11 mouse cellular contexts compared by ENCODE assay signal in the genomic region with DNA sequence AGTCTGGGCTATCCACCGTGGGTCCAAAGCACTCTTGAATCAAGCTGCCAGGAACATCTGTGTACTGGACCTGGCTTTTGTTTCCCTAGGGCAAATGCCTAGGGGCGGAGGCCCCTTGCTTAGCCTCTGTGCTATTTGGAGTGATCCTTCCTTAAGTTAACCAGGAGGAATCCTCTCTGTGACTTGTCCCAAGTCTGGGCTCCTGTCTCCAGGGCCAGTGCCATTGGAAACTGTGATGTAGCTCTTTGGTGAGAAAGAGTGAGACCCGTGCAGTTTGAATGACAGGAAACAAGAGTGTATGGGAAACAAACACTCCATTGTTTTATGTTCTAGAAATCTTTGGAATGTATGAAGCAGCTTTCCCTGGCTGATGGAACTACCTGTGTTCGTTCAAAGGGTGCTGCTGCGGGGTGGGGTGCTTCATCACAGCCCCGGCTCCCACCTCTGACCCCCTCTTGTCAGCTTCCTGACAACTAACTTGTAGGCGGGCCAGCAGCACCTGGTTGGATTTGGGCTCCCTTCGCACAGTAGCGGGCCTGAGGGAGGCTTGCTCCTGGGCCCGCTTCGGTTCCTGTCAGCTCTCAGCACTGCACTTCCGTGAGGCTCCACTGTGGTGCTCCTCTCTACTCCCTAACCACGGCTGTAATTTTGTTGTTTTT. TPM values are rescaled to one million over a fixed set of nuclear protein-coding genes. Genes with fewer than 3 reads are reported as not detected.
DNase-seq lines count a peak whose midpoint lies in the region; ATAC-seq lines count a peak whose summit lies in the region.
"Had no signal": no experiment of that assay in that cellular context is flagged by ENCODE, and none has a peak within 500 bp of the region (broad histone marks: within the 10 kb centered on the region; RNA-seq: fewer than 3 reads in every experiment).

No protein-coding gene starts in this region.

- no peak for ATAC-seq in liver, embryonic 11.5 days (replicated peaks; ENCODE audit: low FRiP score)
- no peak for ATAC-seq in liver, embryonic 13.5 days (ENCODE audit: low read depth)

- H3K27me3 ChIP-seq in liver, embryonic 11.5 days (replicated peaks; ENCODE audit: control insufficient read depth, insufficient read depth, low read length), result no peaks in the 10 kb centered on the region
- no peaks in the 10 kb centered on the region for H3K27me3 ChIP-seq in liver, embryonic 13.5 days

- peaks cover 17% of the 10 kb centered on the region for H3K36me3 ChIP-seq in liver, embryonic 11.5 days (ENCODE audit: control insufficient read depth, insufficient read depth, low read length)
- peaks cover 74% of the 10 kb centered on the region for H3K36me3 ChIP-seq in liver, embryonic 13.5 days

- 71% methylated on average over 13 of the region's 13 CpGs for WGBS in liver, embryonic 11.5 days
- WGBS in liver, embryonic 13.5 days (ENCODE audit: insufficient replicate concordance), result 69% methylated on average over 13 of the region's 13 CpGs

- peak overlapping the region; percentile 14; the same call in 1 of the 2 replicates for H3K4me2 ChIP-seq in liver, embryonic 11.5 days
- 0 out of 2 replicates have a peak overlapping the region, but pooled peaks have one; percentile 1 for H3K4me2 ChIP-seq in liver, embryonic 13.5 days

- peaks cover 82% of the 10 kb centered on the region for H3K4me1 ChIP-seq in liver, embryonic 11.5 days (replicated peaks; ENCODE audit: control insufficient read depth, insufficient read depth, low read length)
- peaks cover 95% of the 10 kb centered on the region for H3K4me1 ChIP-seq in liver, embryonic 13.5 days (replicated peaks)

- no peak overlapping the region for H3K4me3 ChIP-seq in liver, embryonic 11.5 days (ENCODE audit: low read depth, low read length)
- no peak overlapping the region for H3K4me3 ChIP-seq in liver, embryonic 13.5 days (replicated peaks)
- H3K4me3 ChIP-seq: erythroblast, embryonic 14.5 days had no signal

- H3K9ac ChIP-seq in liver, embryonic 11.5 days (ENCODE audit: low read depth, low read length), result peak overlapping the region; percentile 15; the same call in 1 of the 2 replicates
- peak overlapping the region; percentile 39 for H3K9ac ChIP-seq in liver, embryonic 13.5 days

- peak; percentile 46 for DNase-seq in cerebellum, adult 9-11 months
- no peak for DNase-seq in cerebellum, adult 8-10 months
- DNase-seq in liver, embryonic 11.5 days (ENCODE audit: low spot score), result no peak
- no peak for DNase-seq in liver
- DNase-seq in heart, adult 8-10 months (ENCODE audit: low spot score), result peak; percentile 66
- no peak for DNase-seq in liver, embryonic 13.5 days
- no peak for DNase-seq in right cerebral cortex, postnatal 36 days (ENCODE audit: low spot score in 2 of 2)
- no peak for DNase-seq in T-cell, adult 2 months (ENCODE audit: low spot score)
- DNase-seq: adrenal gland, postnatal 25 days; kidney, postnatal 4 days had no signal

- no peaks in the 10 kb centered on the region for H3K9me3 ChIP-seq in liver, embryonic 11.5 days (ENCODE audit: control insufficient read depth, low read length)
- no peaks in the 10 kb centered on the region for H3K9me3 ChIP-seq in liver, embryonic 13.5 days (replicated peaks)

- H3K27ac ChIP-seq in liver, embryonic 11.5 days (ENCODE audit: low read depth, low read length), result peak overlapping the region; percentile 100
- H3K27ac ChIP-seq in liver, embryonic 13.5 days, result peak overlapping the region; percentile 98

RNA-seq across cellular contexts. Expression of a gene that starts 11.8 kb away (rescaled TPM):
- polyA plus RNA-seq in liver, embryonic 11.5 days (2014; fragmentation: Nextera tagmentation; extraction: Ambion mirVana), result 96.5 and 105 TPM in 2 replicates
- 10 to 100 TPM; 88.7 to 99.1 (median 92.3) TPM for total RNA-seq in heart, adult 8-10 months (2022)
- polyA plus RNA-seq in liver, embryonic 13.5 days (2015; fragmentation: Nextera tagmentation; extraction: Ambion mirVana), result 68.8 and 72.6 TPM in 2 replicates

RNA-seq across cellular contexts. Expression of a gene that starts 17.9 kb away (rescaled TPM):
- polyA plus RNA-seq in liver, embryonic 11.5 days (2014; fragmentation: Nextera tagmentation; extraction: Ambion mirVana), result 0.26 and 1.2 TPM in 2 replicates
- total RNA-seq in heart, adult 8-10 months (2022), result 10 to 100 TPM; 14.7 to 17.1 (median 15.4) TPM
- 0.14 and 0.16 TPM in 2 replicates for polyA plus RNA-seq in liver, embryonic 13.5 days (2015; fragmentation: Nextera tagmentation; extraction: Ambion mirVana)

RNA-seq across cellular contexts. Expression of a gene that starts 46.4 kb away (rescaled TPM):
- 53.8 and 59.7 TPM in 2 replicates for polyA plus RNA-seq in liver, embryonic 11.5 days (2014; fragmentation: Nextera tagmentation; extraction: Ambion mirVana)
- 10 to 100 TPM in 3 of 4 experiments, 1 to 10 TPM in 1; 10.0 to 16.0 (median 12.3) TPM for total RNA-seq in heart, adult 8-10 months (2022)
- polyA plus RNA-seq in liver, embryonic 13.5 days (2015; fragmentation: Nextera tagmentation; extraction: Ambion mirVana), result 26.3 and 29.9 TPM in 2 replicates

RNA-seq across cellular contexts. Expression of a gene that starts 46.9 kb away (rescaled TPM):
- polyA plus RNA-seq in liver, embryonic 11.5 days (2014; fragmentation: Nextera tagmentation; extraction: Ambion mirVana), result 10.4 and 13.5 TPM in 2 replicates
- 10 to 100 TPM; 22.3 to 28.0 (median 25.8) TPM for total RNA-seq in heart, adult 8-10 months (2022)
- 4.1 and 4.8 TPM in 2 replicates for polyA plus RNA-seq in liver, embryonic 13.5 days (2015; fragmentation: Nextera tagmentation; extraction: Ambion mirVana)

RNA-seq across cellular contexts. Expression of a gene that starts 52.6 kb away (rescaled TPM):
- polyA plus RNA-seq in liver, embryonic 11.5 days (2014; fragmentation: Nextera tagmentation; extraction: Ambion mirVana), result 12.9 and 14.2 TPM in 2 replicates
- total RNA-seq in heart, adult 8-10 months (2022), result 10 to 100 TPM; 33.4 to 44.4 (median 34.7) TPM
- polyA plus RNA-seq in liver, embryonic 13.5 days (2015; fragmentation: Nextera tagmentation; extraction: Ambion mirVana), result 4.5 and 5.8 TPM in 2 replicates

Comparison
In these comparisons a context has a peak if more than half of its experiments do, and no peak if none do; other contexts are left out.
1. DNase-seq: peak in cerebellum, adult 9-11 months (single experiment) and heart, adult 8-10 months (single experiment); none in cerebellum, adult 8-10 months (single experiment), liver, embryonic 11.5 days (single experiment), liver (single experiment), liver, embryonic 13.5 days (single experiment), right cerebral cortex, postnatal 36 days (0 of 2) and T-cell, adult 2 months (single experiment).